Mouse (Mus musculus) left cerebral cortex, postnatal 25 days (tissue): ENCODE results near the gene Cdt1. TPM values are rescaled to one million over a fixed set of nuclear protein-coding genes. Genes with fewer than 3 reads are reported as not detected.

ENCODE experiments used
- DNase-seq, 2 experiments: peaks; one replicate each; pipeline ENCODE4 v3.0.0; 2022; ENCODE audit warnings: low spot score in 2 of 2, mixed read lengths in 1 of 2
- intact Hi-C: fragments of 180-260 bp; cut with DNase I; formaldehyde crosslinking; loops from one replicate; pipeline ENCODE4 v1.15.1; 2025
- total RNA-seq, 2 experiments: library from RNA; stranded (reverse); gene quantifications; 2 replicates each; pipeline ENCODE4 v1.2.3; 2021

Cdt1 gene
- total RNA-seq, 2 experiments from 2014 or later: 1.7 to 3.1 TPM

DNA sequence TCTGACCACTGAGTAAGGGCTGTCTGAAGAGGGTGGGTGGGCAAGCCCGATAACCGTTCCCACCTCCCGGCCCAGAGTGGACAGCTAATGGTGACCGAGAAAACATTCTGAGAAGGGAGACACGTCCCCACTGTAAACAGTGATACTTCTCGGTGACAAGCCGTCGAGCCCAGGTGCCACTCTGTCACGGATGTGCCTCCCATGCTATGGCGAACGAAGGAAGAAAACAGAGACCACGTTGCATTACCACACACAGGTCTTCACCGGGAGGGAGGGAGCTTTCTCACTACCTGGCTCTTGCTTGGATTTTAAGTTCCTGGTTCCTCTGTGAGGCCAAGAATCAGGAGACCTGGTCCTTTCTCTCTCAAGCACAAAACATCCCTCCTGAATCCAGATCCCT lies 19.5 kb upstream of the Cdt1 start:
- DNase-seq: no peak
- intact Hi-C loops: no loop called here

DNA sequence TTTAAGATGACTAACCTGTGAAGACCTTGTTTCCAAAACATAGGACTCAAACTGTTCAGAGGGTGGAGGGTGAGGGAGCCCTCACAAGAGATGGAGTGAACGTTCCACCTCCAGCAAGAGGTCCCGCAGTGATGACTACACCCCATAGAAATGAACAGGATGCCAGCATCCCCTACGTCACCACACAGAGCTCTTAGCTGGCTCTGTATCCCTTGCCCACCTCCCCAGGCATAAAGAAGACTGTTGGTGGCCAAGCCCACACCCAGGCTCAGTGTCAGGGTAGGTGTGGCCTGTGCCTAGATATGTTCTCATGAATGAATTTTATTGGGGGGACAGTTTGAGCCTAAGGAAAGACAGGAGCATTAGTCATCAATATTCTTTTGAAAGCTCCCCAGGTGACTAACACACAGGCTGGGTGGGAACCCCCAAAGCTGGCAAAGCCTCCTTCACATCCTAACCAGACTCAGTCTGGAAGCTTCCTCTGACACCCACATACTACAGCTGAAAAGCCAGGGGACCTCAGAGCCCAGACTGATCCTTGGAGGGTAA lies 18.9 kb upstream of the Cdt1 start:
- intact Hi-C loops: no loop called here
- DNase-seq: peak in 1 of 2 experiments; percentile 56

DNA sequence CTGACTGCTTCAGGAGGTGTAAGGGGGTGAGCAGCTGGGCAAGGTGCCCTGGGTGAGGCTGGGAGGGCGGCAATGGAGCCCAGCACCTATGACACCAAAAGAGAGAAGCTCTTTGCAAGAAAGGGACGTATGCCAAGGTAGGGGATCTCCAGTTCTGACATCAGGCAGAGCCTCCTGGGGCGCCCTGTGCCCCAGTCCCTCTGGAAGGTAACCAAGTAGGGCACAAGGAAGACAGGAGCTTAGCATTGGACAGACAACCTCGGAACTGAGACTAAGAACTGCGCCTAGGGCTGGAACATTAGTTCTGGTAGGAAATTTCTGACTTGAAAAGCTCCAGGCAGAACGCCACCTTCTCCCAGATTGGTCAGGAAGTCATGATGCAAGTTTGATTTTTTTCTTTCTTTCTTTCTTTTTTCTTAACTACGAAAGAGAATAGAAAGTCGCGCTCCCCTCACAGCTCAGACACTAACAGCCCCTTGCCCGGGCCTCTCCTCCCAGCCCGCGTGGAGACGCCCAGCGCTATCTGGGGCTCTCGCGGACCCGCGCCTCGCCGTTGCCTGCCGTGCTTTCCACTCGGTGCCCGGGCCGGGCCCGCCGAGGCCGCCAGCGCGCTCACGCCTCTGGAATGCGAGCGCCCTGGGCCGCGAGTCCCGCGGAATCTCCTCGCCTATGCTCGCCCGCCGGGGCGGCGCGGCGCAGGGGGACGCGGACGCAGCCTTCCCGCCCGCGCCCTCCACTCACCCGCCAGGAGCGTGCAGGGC lies 17.4 kb upstream of the Cdt1 start:
- intact Hi-C loops: loop anchor here (5.0 kb wide), 1 partner anchor 108 kb away; the partner anchor contains the start of gene Mvd
- DNase-seq: no peak

DNA sequence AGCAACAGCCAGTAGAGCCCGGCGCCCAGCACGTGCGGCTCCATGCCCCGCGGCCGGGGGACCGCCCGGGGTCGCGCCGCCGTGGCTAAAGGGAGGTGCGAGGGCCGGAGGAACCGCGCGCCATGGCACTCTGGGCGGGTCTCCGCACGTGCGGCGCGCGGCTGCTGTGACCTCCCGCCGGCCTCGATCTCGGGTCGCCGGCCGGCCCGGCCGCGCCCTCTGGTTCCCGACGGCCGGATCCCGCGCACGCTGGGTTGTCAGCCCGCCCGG lies 16.9 kb upstream of the Cdt1 start:
- intact Hi-C loops: loop anchor here (1.0 to 5.0 kb wide), 2 partner anchors 50 to 109 kb away; partner anchors contain the start of gene Mvd

DNA sequence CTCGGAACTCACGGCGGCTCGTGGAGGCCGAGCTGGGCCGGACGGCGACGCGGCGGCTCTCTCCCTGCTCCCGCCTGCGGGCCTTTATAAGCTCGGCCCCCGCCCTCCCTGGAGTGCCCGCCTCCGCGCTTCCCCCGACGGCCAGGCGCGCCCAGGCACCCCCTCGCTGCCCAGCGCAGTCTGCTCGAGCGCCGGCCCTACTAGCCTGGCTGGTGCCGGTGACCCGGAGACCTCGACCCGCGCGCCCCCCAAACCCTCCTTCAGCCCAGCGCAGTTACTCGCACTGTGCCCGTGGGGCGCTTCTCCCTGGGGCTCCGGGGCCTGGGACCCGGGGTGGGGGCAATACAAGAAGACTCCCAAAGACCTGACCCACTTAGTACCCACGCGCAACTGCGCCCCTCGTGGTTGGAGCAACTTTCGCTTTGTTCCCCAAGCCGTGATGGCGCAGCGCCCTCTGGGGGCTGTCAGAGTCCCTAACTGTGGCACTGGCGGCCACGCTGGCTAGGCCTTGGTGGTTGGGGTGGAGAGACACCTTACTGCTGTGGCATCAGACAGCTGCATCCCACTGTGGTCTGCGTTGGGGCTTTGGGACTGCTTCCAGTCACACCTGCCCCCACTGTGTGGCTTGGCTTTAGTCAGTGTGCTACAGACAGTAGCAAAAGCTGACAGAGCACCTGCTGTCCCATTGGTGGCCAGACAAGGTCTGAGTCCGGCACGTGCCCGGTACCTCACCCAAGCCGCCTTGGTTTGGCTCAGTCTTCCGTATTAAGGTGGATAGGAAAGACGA lies 16.4 kb upstream of the Cdt1 start, which contains the start of gene Piezo1:
Piezo1 (minus strand) TSS at position 65 of the 787 bp plus-strand sequence.
- intact Hi-C loops: loop anchor here (1.0 to 5.0 kb wide), 2 partner anchors 50 to 109 kb away; partner anchors contain the start of gene Mvd
- DNase-seq: peak; percentile 77 to 84

More for the DNA sequence above, 16.9 kb upstream of the Cdt1 start:
- no peak for DNase-seq

DNA sequence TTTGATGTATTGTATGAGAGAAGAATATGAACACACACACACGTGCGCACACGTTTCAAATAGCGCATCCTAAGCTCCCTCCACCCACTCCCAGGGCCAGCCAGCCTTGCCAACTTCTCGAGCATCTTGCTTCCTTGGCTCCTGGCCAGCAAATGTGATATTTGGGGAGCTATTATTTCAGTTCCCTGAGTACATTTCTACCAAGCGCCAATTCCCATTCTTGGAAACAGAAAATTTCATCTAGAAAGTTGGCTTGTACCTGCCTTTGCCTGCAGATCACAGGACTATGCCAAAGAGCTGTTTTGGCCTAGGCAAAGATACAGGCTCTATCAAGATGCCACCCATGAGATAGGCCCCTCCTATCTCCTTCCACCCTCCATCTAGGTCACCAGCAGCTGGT lies 13.0 kb upstream of the Cdt1 start:
- peak; percentile 76 to 83 for DNase-seq
- intact Hi-C loops: loop anchor here (5.0 kb wide), 1 partner anchor 112 kb away; the partner anchor contains the start of gene Mvd

DNA sequence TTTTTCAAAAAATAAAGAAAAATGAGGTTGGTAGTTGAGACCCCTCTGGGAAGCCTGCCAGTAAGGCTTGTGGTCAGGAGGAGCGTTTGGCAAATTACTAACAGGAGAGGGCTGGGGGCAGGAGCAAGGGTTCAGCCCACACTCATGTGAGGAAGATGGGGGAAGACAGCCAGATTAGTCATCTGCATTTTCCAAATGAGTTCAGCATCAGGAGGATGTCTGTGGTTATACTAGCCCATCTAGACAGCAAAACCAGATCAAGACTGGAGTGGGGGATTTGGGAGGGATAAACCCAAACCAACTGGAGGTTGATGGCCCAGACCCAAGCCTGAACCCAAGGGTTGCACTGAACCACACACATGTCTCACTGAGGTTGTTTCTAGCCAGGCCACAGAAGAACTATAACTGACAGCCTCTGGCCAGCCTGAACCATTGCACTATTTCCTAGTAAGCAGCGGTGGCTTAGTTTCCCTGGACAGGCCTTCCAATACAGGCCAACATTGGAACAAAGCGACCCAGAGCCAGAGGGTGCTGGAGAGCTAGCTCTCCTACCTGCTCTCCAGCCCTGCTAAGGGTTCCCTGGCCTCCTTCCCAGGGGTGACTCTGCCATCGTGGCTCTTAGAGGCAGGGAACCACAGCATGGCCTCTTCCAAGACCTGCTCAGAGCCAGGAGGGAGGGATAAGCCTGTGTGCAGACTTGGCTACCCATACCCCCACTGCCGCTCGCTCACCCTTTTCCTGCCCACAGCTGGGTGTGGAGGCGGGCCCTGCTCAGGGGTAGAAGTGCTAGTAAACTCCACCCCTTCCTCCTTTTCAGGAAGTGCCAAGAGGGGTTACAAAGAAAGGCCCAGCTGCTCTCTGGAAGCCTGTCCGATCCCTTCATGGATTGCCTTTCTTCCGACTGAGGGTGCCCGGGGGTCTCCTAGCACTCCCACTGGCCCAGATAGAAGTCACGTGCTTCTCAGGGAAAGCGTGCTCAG lies 11.5 kb upstream of the Cdt1 start:
- peak in 1 of 2 experiments; percentile 55 for DNase-seq
- intact Hi-C loops: no loop called here

DNA sequence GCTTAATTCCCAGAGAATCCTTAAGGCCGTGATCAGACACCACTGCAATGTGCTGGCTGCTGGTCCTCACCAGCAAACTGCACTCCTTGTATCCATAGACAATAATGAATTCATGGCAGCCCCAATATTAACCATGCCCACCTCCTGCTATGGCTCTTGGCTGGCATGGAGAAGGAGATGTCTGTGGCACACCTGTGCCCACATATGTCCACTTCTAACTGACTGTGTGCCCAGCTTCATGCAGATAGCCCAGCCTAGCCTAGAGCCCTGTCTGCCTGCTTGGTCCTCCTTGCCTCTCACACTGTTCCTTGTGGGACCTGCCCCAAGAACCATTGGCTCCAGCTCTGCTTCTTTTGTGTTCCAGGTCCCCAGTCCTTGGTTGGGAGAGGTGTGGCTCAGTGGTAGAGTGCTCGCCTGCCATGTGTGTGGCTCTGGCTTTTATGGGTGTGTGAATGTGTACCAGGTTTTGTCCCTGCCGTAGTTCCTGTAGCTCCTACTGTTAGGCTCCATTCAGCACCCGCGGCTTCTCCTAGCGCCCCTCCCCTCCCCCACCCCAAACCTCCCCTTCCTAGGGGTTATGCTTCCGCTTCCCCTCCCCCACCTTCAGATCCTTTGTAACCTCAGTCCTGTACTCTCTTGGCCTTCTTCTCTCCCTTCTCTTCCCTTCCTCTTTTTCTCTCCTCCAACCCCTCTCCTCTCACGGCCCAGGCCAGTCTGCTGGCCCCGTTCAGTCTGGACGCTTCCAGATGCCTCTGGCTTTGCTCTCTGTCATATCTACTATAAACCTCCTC lies 10.4 kb upstream of the Cdt1 start:
- intact Hi-C loops: no loop called here
- no peak for DNase-seq

DNA sequence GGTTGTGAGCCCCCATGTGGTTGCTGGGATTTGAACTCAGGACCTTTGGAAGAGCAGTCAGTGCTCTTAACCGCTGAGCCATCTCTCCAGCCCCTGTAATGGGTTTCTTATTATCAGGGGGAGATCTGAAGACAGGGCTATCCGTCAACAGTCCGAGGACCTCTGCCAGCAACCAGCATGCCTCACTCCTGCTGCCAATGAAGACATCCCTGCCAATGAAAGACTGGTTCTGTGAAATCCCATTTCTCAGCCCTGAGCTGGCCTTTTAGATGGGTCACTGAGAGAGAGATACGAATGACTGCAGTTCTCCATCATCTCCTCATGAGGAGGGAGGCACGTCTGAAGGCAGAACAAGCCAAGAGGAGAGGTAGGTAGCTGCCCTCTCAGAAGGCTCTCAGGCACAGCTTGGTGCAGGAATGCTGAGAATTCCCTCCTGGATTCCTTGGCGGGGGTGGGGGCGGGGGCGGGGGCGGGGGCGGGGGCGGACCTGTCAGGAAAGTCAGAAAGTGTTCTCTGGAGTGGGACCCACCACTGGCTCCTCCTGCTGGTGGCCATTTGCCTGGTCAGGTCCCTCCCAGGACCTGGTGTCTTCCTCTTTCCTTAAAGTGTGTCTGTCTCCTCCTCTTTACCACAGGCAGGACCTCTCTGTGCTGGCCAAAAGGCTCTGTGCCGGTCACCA lies 9.0 kb upstream of the Cdt1 start:
- intact Hi-C loops: no loop called here
- DNase-seq: no peak

DNA sequence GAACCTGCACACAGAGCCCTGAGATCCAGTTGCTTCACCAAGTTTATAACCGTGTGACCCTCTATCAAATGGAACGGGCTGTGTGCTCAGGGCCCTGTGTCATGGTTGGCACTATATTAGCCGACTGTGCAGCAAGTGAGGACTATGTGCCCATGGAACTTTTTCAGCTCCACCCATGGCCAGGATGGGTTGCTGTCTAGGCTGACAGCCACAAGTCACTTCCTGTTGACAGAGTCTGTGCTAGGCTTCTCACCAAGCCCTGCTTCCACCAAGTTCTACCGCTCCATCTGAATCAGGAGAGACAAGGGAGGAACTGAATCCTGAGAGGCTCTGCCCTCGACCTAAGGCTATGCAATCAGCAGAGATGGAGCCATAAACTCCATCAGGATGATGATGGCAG lies 6.6 kb upstream of the Cdt1 start:
- intact Hi-C loops: no loop called here
- DNase-seq: no peak

DNA sequence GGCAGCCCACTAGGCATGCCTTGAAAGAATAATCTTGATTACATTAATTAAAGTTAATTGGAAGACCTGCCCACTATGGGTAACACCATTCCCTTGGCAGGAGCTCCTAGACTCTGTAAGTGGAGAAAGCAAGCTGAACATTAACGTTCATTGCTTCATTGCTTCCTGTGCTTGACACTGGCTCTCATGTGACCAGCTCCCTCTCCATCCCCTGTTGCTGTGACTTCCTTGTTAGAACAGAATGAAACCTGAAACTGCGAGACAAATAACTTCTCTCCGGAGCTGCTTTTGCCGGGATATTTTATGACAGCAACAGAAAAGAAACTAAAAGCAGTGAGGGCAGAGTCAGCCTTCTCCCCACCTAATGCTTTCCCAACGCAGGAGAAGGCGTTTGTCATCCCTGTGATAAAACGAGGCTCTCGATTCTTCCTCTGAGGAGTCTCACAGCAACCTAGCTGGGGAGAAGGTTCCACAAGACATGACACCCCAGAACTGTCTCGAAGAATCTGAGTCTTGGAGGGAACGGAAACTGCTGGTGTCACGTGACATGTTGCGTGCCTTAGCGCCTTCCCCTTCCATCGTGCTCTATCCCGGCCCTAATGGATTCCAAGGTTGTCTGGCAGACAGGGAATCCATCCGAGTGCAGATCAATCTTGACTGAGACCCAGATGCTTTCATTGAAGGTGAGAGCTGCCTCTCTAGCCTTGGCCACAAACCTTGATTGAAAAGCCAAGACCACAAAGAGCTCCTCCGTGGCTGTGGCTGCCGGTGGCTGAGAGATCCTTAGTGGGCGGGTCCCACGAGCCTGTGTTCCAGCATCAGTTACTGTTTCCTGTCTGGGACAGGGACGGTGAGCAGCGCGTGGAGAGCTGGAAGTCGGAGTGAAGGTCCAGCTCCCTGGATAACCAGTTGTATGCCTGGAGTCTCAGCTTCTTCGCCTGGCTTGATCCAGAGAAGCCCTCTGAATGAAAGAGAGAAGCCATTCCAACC lies 3.2 kb upstream of the Cdt1 start:
- intact Hi-C loops: no loop called here
- no peak for DNase-seq

DNA sequence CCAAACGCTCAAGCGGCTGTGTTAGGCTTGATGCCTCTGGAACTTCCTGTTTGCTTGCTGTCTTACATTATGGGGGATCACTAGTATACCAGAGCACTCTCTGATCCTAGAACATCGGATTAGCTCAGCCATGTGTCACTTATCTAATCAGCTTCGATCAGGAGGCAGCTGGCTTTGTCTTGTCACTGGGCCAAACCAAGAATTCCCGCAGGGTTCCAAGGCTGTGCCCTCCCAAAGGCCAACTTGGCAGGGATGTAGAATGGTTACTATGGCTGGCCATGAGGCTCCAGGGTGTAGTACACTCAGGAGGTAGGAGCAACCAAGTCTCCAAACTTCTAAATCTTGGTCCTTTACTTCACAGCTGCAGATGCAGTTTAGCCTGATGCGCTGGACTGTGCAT lies 1.0 kb upstream of the Cdt1 start:
- intact Hi-C loops: no loop called here
- no peak for DNase-seq

DNA sequence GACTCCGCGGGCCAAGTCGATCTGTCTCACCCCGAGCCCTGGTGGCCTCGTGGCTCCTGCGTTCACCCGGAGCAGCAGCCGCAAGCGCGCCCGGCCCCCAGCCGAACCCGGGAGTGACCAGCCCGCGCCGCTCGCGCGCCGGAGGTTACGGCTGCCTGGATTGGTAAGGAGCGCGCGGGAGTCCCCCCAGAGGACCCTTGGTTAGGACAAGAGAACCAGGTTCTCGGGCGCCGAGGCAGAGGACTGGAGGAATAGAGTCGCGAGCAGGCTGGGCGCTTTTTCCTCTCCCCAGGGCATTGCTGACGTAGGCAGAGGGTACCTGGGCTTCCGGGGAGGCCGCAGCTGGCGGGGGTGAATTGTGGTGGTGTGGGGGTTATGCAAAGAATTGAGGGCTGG lies 292 bp downstream of the Cdt1 start:
- intact Hi-C loops: no loop called here
- no peak for DNase-seq

DNA sequence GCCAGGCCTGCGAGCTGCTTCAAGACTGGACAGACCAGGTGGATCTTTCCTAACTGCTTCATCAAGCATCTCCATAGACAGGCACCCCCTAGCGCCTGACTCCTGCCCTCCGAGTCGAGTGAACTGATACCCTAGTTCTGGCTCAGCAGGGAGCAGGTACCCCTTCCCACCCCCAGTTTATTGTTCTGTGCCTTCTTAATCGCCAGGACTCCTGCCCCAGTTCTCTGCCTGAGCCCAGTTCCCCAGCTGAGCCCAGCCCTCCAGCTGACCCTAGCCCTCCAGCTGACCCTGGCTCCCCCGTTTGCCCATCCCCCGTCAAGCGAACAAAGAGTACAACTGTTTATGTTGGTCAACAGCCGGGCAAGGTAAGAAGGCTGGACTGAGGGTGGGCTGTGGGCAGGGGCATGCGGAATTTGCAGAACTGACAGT lies 1.1 kb downstream of the Cdt1 start:
- DNase-seq: no peak
- intact Hi-C loops: no loop called here

DNA sequence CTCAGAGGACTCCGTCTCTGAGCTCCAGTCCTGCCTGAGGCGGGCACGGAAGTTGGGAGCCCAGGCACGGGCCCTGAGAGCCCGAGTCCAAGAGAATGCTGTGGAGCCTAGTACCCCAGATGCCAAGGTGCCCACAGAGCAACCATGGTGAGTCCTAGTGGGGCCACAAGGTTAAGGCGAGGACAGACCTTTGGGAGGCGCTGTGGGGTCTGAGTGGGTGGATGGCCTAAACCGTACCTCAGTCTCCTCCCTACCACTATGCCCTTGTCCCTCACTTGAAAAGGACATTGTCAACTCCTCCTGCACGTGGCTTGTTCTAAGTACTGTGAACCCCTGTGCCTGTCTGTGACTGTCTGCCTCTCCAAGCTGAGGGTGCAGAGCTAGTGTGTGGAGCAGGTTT lies 1.5 kb downstream of the Cdt1 start:
- intact Hi-C loops: no loop called here
- no peak for DNase-seq

DNA sequence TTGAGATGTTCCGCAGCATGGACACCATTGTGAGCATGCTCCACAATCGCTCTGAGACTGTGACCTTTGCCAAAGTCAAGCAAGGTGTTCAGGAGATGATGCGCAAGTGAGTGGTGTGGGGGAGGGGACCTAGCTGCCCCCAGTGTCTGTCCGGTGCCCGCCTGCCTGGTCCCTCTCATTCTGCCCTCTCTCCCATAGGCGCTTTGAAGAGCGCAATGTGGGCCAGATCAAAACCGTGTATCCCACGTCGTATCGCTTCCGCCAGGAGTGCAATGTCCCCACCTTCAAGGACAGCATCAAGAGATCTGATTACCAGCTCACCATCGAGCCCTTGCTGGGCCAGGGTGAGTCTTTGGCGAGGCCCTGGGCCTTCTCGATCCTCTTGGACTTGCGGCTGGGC lies 2.2 kb downstream of the Cdt1 start:
- intact Hi-C loops: no loop called here
- DNase-seq: no peak

DNA sequence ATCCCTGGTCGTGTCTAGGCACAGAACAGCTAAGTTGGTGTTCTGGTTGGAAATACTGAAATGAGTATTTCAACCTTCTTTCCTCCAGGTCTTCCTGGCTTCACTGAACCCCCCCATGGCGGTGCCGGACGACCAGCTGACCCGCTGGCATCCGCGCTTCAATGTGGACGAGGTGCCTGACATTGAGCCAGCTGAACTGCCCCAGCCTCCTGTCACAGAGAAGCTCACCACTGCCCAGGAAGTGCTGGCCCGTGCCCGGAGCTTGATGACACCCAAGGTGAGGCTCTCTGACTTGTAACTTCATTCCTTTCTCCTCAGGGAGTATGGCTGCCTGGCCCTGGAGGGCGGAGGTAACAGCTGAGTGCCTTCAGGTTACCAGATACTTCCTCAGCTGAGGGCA lies 3.3 kb downstream of the Cdt1 start:
- intact Hi-C loops: no loop called here
- no peak for DNase-seq
